ENCODE assay signal across 13 mouse cellular contexts in the genomic region with DNA sequence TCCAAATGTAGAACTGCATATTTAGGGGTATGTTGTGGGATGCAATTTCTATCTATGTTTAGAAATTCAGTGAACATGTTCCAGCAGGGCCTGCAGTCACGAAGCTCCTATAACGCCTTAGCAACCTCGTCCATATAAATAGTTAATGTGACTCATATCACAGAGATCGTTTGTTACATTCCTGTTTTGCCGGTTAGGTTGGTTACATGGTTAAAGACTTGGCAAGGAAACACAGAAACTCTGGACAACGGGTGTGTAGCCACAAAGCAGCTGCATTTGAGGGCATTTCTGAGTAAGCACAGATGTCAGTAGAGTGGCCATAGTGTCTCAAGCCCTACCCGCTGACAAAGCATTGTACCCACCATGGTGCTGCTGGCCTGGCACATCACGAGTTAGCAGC.
DNase-seq lines count a peak whose midpoint lies in the region; ATAC-seq and TF ChIP-seq lines count a peak whose summit lies in the region.
"Had no signal": no experiment of that assay in that cellular context is flagged by ENCODE, and none has a peak within 500 bp of the region (broad histone marks: within the 10 kb centered on the region; RNA-seq: fewer than 3 reads in every experiment).

No protein-coding gene starts in this region.

- H3K4me3 ChIP-seq in embryonic facial prominence, embryonic 13.5 days: no peak overlapping the region
- H3K4me3 ChIP-seq in embryonic facial prominence, embryonic 10.5 days: no peak overlapping the region
- no peak overlapping the region for H3K4me3 ChIP-seq in lung, postnatal 0 days (ENCODE audit: low read depth, low read length)
- no peak overlapping the region for H3K4me3 ChIP-seq in lung, adult 2 months (replicated peaks; ENCODE audit: extremely low read depth, low read depth, low read length)
- H3K4me3 ChIP-seq in intestine, embryonic 15.5 days (replicated peaks): no peak overlapping the region
- H3K4me3 ChIP-seq in stomach, postnatal 0 days (ENCODE audit: low read depth, low read length): no peak overlapping the region
- H3K4me3 ChIP-seq: forebrain, embryonic 12.5 days; heart, embryonic 10.5 days; liver, embryonic 15.5 days had no signal

- no peak for DNase-seq in embryonic facial prominence, embryonic 10.5 days (ENCODE audit: low spot score)
- DNase-seq in lung, postnatal 0 days (ENCODE audit: low spot score): peak; percentile 90
- DNase-seq in lung, adult 2 months: no peak
- peak; percentile 45 for DNase-seq in stomach, postnatal 0 days (ENCODE audit: low spot score)
- no peak for DNase-seq in adrenal gland, adult 8-10 months
- no peak for DNase-seq in retina, postnatal 1 day
- DNase-seq: thymus, postnatal 14 days had no signal

- TF ChIP-seq CTCF in lung, postnatal 0 days (IDR thresholded peaks at IDR 0.05): no peak
- no peak for TF ChIP-seq CTCF in lung, adult 2 months (IDR thresholded peaks at IDR 0.05; ENCODE audit: insufficient read depth, low read length)
- no peak for TF ChIP-seq CTCF in stomach, postnatal 0 days (IDR thresholded peaks at IDR 0.05; ENCODE audit: low read depth)

- H3K9ac ChIP-seq in embryonic facial prominence, embryonic 13.5 days: no peak overlapping the region
- no peak overlapping the region for H3K9ac ChIP-seq in lung, postnatal 0 days (replicated peaks; ENCODE audit: low read depth)
- no peak overlapping the region for H3K9ac ChIP-seq in intestine, embryonic 15.5 days
- H3K9ac ChIP-seq in stomach, postnatal 0 days (ENCODE audit: low read length): no peak overlapping the region
- H3K9ac ChIP-seq: forebrain, embryonic 12.5 days; liver, embryonic 15.5 days had no signal

- H3K27ac ChIP-seq in embryonic facial prominence, embryonic 13.5 days: 0 out of 2 replicates have a peak overlapping the region, but pooled peaks have one; percentile 3
- no peak overlapping the region for H3K27ac ChIP-seq in embryonic facial prominence, embryonic 10.5 days (replicated peaks)
- H3K27ac ChIP-seq in lung, postnatal 0 days (ENCODE audit: low read length): peak overlapping the region; percentile 74
- peak overlapping the region; percentile 40; the same call in 1 of the 2 replicates for H3K27ac ChIP-seq in intestine, embryonic 15.5 days
- peak overlapping the region; percentile 91 for H3K27ac ChIP-seq in stomach, postnatal 0 days (replicated peaks)
- H3K27ac ChIP-seq: forebrain, embryonic 12.5 days; heart, embryonic 10.5 days; hindbrain, postnatal 0 days; liver, embryonic 15.5 days had no signal

- no peaks in the 10 kb centered on the region for H3K9me3 ChIP-seq in embryonic facial prominence, embryonic 13.5 days
- no peaks in the 10 kb centered on the region for H3K9me3 ChIP-seq in embryonic facial prominence, embryonic 10.5 days
- no peaks in the 10 kb centered on the region for H3K9me3 ChIP-seq in lung, postnatal 0 days (ENCODE audit: low read length)
- H3K9me3 ChIP-seq in intestine, embryonic 15.5 days: no peaks in the 10 kb centered on the region
- H3K9me3 ChIP-seq in stomach, postnatal 0 days (ENCODE audit: control insufficient read depth, low read length): no peaks in the 10 kb centered on the region
- H3K9me3 ChIP-seq: forebrain, embryonic 12.5 days; heart, embryonic 10.5 days; liver, embryonic 15.5 days had no signal

- peak; percentile 66 for TF ChIP-seq EP300 in lung, postnatal 0 days (IDR thresholded peaks at IDR 0.05)
- TF ChIP-seq EP300 in stomach, postnatal 0 days (optimal IDR thresholded peaks at IDR 0.05): peak; percentile 78

- H3K4me2 ChIP-seq in embryonic facial prominence, embryonic 13.5 days: no peak overlapping the region
- H3K4me2 ChIP-seq in lung, postnatal 0 days (replicated peaks; ENCODE audit: low read depth, low read length): no peak overlapping the region
- H3K4me2 ChIP-seq in intestine, embryonic 15.5 days (replicated peaks): no peak overlapping the region
- H3K4me2 ChIP-seq in stomach, postnatal 0 days (replicated peaks; ENCODE audit: low read depth): no peak overlapping the region
- H3K4me2 ChIP-seq: forebrain, embryonic 12.5 days; liver, embryonic 15.5 days had no signal

- WGBS in embryonic facial prominence, embryonic 13.5 days: 66% methylated on average over 8 of the region's 8 CpGs
- WGBS in embryonic facial prominence, embryonic 10.5 days: 90% methylated on average over 8 of the region's 8 CpGs
- 27% methylated on average over 8 of the region's 8 CpGs for WGBS in lung, postnatal 0 days
- WGBS in lung, adult 2 months: 41% methylated on average over 8 of the region's 8 CpGs
- whole genome bisulfite sequencing in intestine, embryonic 15.5 days: 53% methylated on average over 8 of the region's 8 CpGs
- 32% methylated on average over 8 of the region's 8 CpGs for WGBS in stomach, postnatal 0 days

- H3K27me3 ChIP-seq in embryonic facial prominence, embryonic 13.5 days: no peaks in the 10 kb centered on the region
- H3K27me3 ChIP-seq in embryonic facial prominence, embryonic 10.5 days (replicated peaks; ENCODE audit: low read depth, poor library complexity, severe bottlenecking): no peaks in the 10 kb centered on the region
- H3K27me3 ChIP-seq in lung, postnatal 0 days (replicated peaks; ENCODE audit: insufficient read depth, low read length): no peaks in the 10 kb centered on the region
- no peaks in the 10 kb centered on the region for H3K27me3 ChIP-seq in intestine, embryonic 15.5 days (replicated peaks)
- no peaks in the 10 kb centered on the region for H3K27me3 ChIP-seq in stomach, postnatal 0 days (ENCODE audit: control insufficient read depth, insufficient read depth, low read length)
- H3K27me3 ChIP-seq: forebrain, embryonic 12.5 days; liver, embryonic 15.5 days had no signal

- no peaks in the 10 kb centered on the region for H3K36me3 ChIP-seq in embryonic facial prominence, embryonic 13.5 days
- no peaks in the 10 kb centered on the region for H3K36me3 ChIP-seq in embryonic facial prominence, embryonic 10.5 days (replicated peaks)
- H3K36me3 ChIP-seq in lung, postnatal 0 days (ENCODE audit: insufficient read depth, low read length): no peaks in the 10 kb centered on the region
- no peaks in the 10 kb centered on the region for H3K36me3 ChIP-seq in intestine, embryonic 15.5 days
- no peaks in the 10 kb centered on the region for H3K36me3 ChIP-seq in stomach, postnatal 0 days (ENCODE audit: control insufficient read depth, insufficient read depth, low read length)
- H3K36me3 ChIP-seq: forebrain, embryonic 12.5 days; liver, embryonic 15.5 days had no signal

- peaks cover 5% of the 10 kb centered on the region; the same call in 1 of the 2 replicates for H3K4me1 ChIP-seq in embryonic facial prominence, embryonic 13.5 days
- no peaks in the 10 kb centered on the region for H3K4me1 ChIP-seq in embryonic facial prominence, embryonic 10.5 days
- peaks cover 6% of the 10 kb centered on the region; the same call in 1 of the 2 replicates for H3K4me1 ChIP-seq in lung, postnatal 0 days (ENCODE audit: insufficient read depth, low read depth, low read length)
- H3K4me1 ChIP-seq in lung, adult 2 months (ENCODE audit: control insufficient read depth, insufficient read depth, low read length): peaks cover 13% of the 10 kb centered on the region
- peaks cover 4% of the 10 kb centered on the region; the same call in 1 of the 2 replicates for H3K4me1 ChIP-seq in intestine, embryonic 15.5 days (replicated peaks)
- no peaks in the 10 kb centered on the region for H3K4me1 ChIP-seq in stomach, postnatal 0 days (replicated peaks; ENCODE audit: control insufficient read depth, insufficient read depth)
- H3K4me1 ChIP-seq: forebrain, embryonic 12.5 days; heart, embryonic 10.5 days had no signal

- no peak for TF ChIP-seq POLR2A in lung, adult 2 months (IDR thresholded peaks at IDR 0.05; ENCODE audit: borderline replicate concordance, extremely low read depth, low read depth, low read length)

- ATAC-seq in embryonic facial prominence, embryonic 13.5 days (ENCODE audit: insufficient number of reproducible peaks, insufficient read depth, low FRiP score, low TSS enrichment, low read depth): no peak
- peak; percentile 67 for ATAC-seq in lung, postnatal 0 days
- peak; percentile 39 for ATAC-seq in intestine, embryonic 15.5 days
- peak; percentile 80 for ATAC-seq in stomach, postnatal 0 days (ENCODE audit: low FRiP score, low TSS enrichment)
- ATAC-seq: hindbrain, postnatal 0 days had no signal

Comparison
In these comparisons a context has a peak if more than half of its experiments do, and no peak if none do; other contexts are left out.
1. DNase-seq: peak in lung, postnatal 0 days (single experiment) and stomach, postnatal 0 days (single experiment); none in embryonic facial prominence, embryonic 10.5 days (single experiment), lung, adult 2 months (single experiment), adrenal gland, adult 8-10 months (single experiment) and retina, postnatal 1 day (single experiment).